Mouse (Mus musculus): ENCODE results near the gene Prkca. TPM values are rescaled to one million over a fixed set of nuclear protein-coding genes. Genes with fewer than 3 reads are reported as not detected.

The Prkca gene
- total and polyA plus RNA-seq, 2 experiments from 2014 or later, result 7.9 to 32.0 TPM

- no peak for TF ChIP-seq CTCF (IDR thresholded peaks at IDR 0.05)
- H3K27me3 ChIP-seq (ENCODE audit: insufficient read depth, low read length), result no peaks in the 10 kb centered on the region
- no peak overlapping the region for H3K4me3 ChIP-seq (ENCODE audit: low read depth, low read length)
- ATAC-seq (ENCODE audit: low FRiP score), result no peak
- H3K36me3 ChIP-seq (ENCODE audit: insufficient read depth, low read length), result peaks cover 18% of the 10 kb centered on the region
- no peak overlapping the region for H3K9ac ChIP-seq (replicated peaks; ENCODE audit: low read length, poor library complexity, severe bottlenecking)
- H3K4me2 ChIP-seq (ENCODE audit: low read depth, low read length, poor library complexity, severe bottlenecking), result no peak overlapping the region
- no peaks in the 10 kb centered on the region; the same call in 1 of the 2 replicates for H3K4me1 ChIP-seq (ENCODE audit: insufficient read depth, low read length)
- no peaks in the 10 kb centered on the region for H3K9me3 ChIP-seq (ENCODE audit: low read length)
- H3K27ac ChIP-seq (ENCODE audit: low read depth, low read length), result no peak overlapping the region
- 100% methylated on average over 1 of the region's 1 CpGs for WGBS
- no peak for DNase-seq (ENCODE audit: low spot score)
These were observed 395.8 kb downstream of the Prkca start for GRCm38 (mm10) chr11:107947951-107948350.

GRCm38 (mm10) chr11:107946823-107947222, 396.9 kb downstream of the Prkca start:
- ATAC-seq (ENCODE audit: low FRiP score) (no peak), DNase-seq (ENCODE audit: low spot score) (no peak)
- H3K27ac ChIP-seq (ENCODE audit: low read depth, low read length), result 0 out of 2 replicates have a peak overlapping the region, but pooled peaks have one; percentile 12
- 22% methylated on average over 5 of the region's 5 CpGs for WGBS
- H3K4me2 ChIP-seq (ENCODE audit: low read depth, low read length, poor library complexity, severe bottlenecking), result no peak overlapping the region
- no peaks in the 10 kb centered on the region; the same call in 1 of the 2 replicates for H3K4me1 ChIP-seq (ENCODE audit: insufficient read depth, low read length)
- no peak overlapping the region for H3K9ac ChIP-seq (replicated peaks; ENCODE audit: low read length, poor library complexity, severe bottlenecking)
- no peaks in the 10 kb centered on the region for H3K27me3 ChIP-seq (ENCODE audit: insufficient read depth, low read length)
- peaks cover 18% of the 10 kb centered on the region for H3K36me3 ChIP-seq (ENCODE audit: insufficient read depth, low read length)
- H3K9me3 ChIP-seq (ENCODE audit: low read length), result no peaks in the 10 kb centered on the region
- H3K4me3 ChIP-seq (ENCODE audit: low read depth, low read length), result no peak overlapping the region
- no peak for TF ChIP-seq CTCF (IDR thresholded peaks at IDR 0.05)

- H3K4me1 ChIP-seq (ENCODE audit: insufficient read depth, low read length), result no peaks in the 10 kb centered on the region
- DNase-seq (ENCODE audit: low spot score) (no peak), ATAC-seq (ENCODE audit: low FRiP score) (no peak)
- H3K9me3 ChIP-seq (ENCODE audit: low read length), result no peaks in the 10 kb centered on the region
- no peak overlapping the region for H3K4me3 ChIP-seq (ENCODE audit: low read depth, low read length)
- no peaks in the 10 kb centered on the region for H3K27me3 ChIP-seq (ENCODE audit: insufficient read depth, low read length)
- no peak overlapping the region for H3K9ac ChIP-seq (replicated peaks; ENCODE audit: low read length, poor library complexity, severe bottlenecking)
- no peak overlapping the region for H3K27ac ChIP-seq (ENCODE audit: low read depth, low read length)
- WGBS, result 89% methylated on average over 2 of the region's 2 CpGs
- H3K36me3 ChIP-seq (ENCODE audit: insufficient read depth, low read length), result peaks cover 9% of the 10 kb centered on the region; the same call in 1 of the 2 replicates
- no peak overlapping the region for H3K4me2 ChIP-seq (ENCODE audit: low read depth, low read length, poor library complexity, severe bottlenecking)
- no peak for TF ChIP-seq CTCF (IDR thresholded peaks at IDR 0.05)
These were observed 406.8 kb downstream of the Prkca start for GRCm38 (mm10) chr11:107936929-107937328.

- Histone ChIP-seq H3K27ac (ENCODE audit: low read depth, low read length) (no peak overlapping the region), H3K4me3 (ENCODE audit: low read depth, low read length) (no peak overlapping the region), H3K9ac (replicated peaks; ENCODE audit: low read length, poor library complexity, severe bottlenecking) (no peak overlapping the region), H3K36me3 (ENCODE audit: insufficient read depth, low read length) (no peaks in the 10 kb centered on the region), H3K4me1 (ENCODE audit: insufficient read depth, low read length) (no peaks in the 10 kb centered on the region), H3K27me3 (ENCODE audit: insufficient read depth, low read length) (no peaks in the 10 kb centered on the region), H3K4me2 (ENCODE audit: low read depth, low read length, poor library complexity, severe bottlenecking) (no peak overlapping the region), H3K9me3 (ENCODE audit: low read length) (no peaks in the 10 kb centered on the region)
- no peak for TF ChIP-seq CTCF (IDR thresholded peaks at IDR 0.05)
- ATAC-seq (ENCODE audit: low FRiP score), result no peak
- DNase-seq (ENCODE audit: low spot score), result no peak
- 81% methylated on average over 7 of the region's 7 CpGs for WGBS
These were observed 412.0 kb downstream of the Prkca start for GRCm38 (mm10) chr11:107931721-107932120.

GRCm38 (mm10) chr11:107931288-107931687, 412.4 kb downstream of the Prkca start:
- no peak overlapping the region for H3K4me2 ChIP-seq (ENCODE audit: low read depth, low read length, poor library complexity, severe bottlenecking)
- H3K4me1 ChIP-seq (ENCODE audit: insufficient read depth, low read length), result no peaks in the 10 kb centered on the region
- no peak overlapping the region for H3K27ac ChIP-seq (ENCODE audit: low read depth, low read length)
- H3K27me3 ChIP-seq (ENCODE audit: insufficient read depth, low read length), result no peaks in the 10 kb centered on the region
- TF ChIP-seq CTCF (IDR thresholded peaks at IDR 0.05), result no peak
- H3K4me3 ChIP-seq (ENCODE audit: low read depth, low read length), result no peak overlapping the region
- H3K36me3 ChIP-seq (ENCODE audit: insufficient read depth, low read length), result no peaks in the 10 kb centered on the region
- H3K9me3 ChIP-seq (ENCODE audit: low read length), result no peaks in the 10 kb centered on the region
- no peak for DNase-seq (ENCODE audit: low spot score)
- 88% methylated on average over 11 of the region's 11 CpGs for WGBS
- no peak overlapping the region for H3K9ac ChIP-seq (replicated peaks; ENCODE audit: low read length, poor library complexity, severe bottlenecking)
- ATAC-seq (ENCODE audit: low FRiP score), result no peak

GRCm38 (mm10) chr11:107929712-107930111, 414.0 kb downstream of the Prkca start:
- WGBS, result 58% methylated on average over 3 of the region's 3 CpGs

More at GRCm38 (mm10) chr11:107929712-107930111, 414.0 kb downstream of the Prkca start:
- Histone ChIP-seq H3K36me3 (ENCODE audit: insufficient read depth, low read length) (no peaks in the 10 kb centered on the region), H3K4me2 (ENCODE audit: low read depth, low read length, poor library complexity, severe bottlenecking) (no peak overlapping the region), H3K27me3 (ENCODE audit: insufficient read depth, low read length) (no peaks in the 10 kb centered on the region), H3K4me3 (ENCODE audit: low read depth, low read length) (no peak overlapping the region), H3K27ac (ENCODE audit: low read depth, low read length) (no peak overlapping the region), H3K9me3 (ENCODE audit: low read length) (no peaks in the 10 kb centered on the region), H3K4me1 (ENCODE audit: insufficient read depth, low read length) (no peaks in the 10 kb centered on the region), H3K9ac (replicated peaks; ENCODE audit: low read length, poor library complexity, severe bottlenecking) (no peak overlapping the region)
- no peak for DNase-seq (ENCODE audit: low spot score)
- no peak for ATAC-seq (ENCODE audit: low FRiP score)
- no peak for TF ChIP-seq CTCF (IDR thresholded peaks at IDR 0.05)
